Mouse (Mus musculus) bone marrow, adult 2 months (tissue): ENCODE results near the gene Lrrn1.

Experiments used
- CTCF ChIP-seq: fragments of 200-500 bp; IDR thresholded peaks from 2 replicates; pipeline ENCODE4 v1.5.1; 2011; ENCODE audit warnings: low read length, control low read depth; ENCODE audit not compliant: control insufficient read depth, insufficient read depth
- POLR2A ChIP-seq: fragments of 200-500 bp; IDR thresholded peaks from 2 replicates; pipeline ENCODE4 v1.6.1; 2011; ENCODE audit warnings: low read depth, mild to moderate bottlenecking, control low read depth, low read length, borderline replicate concordance; ENCODE audit not compliant: control insufficient read depth

DNA sequence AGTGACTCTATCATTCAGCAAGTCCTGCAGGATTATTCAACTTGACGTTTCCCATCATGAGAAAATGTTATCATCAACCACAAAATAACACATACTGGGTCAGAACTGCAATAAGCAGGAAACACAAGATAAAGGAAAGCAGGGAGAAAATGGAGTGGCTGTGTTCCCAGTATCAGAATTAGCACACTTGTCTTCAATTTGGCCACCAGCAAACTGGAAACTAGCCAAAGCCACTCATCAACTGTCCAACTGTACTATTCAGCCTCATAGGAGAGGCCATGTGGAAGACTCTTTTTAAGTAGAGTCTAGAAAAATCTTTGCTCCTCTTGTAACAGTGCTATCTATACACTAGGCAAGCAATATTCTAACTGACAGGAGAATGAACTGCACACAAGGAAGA lies 84.7 kb downstream of the Lrrn1 start:
- no peak for TF ChIP-seq POLR2A
- no peak for TF ChIP-seq CTCF
